Mouse (Mus musculus): ENCODE measurements at regions not wholly inside any gene's neighbourhood (a gene's known extent, or its start where the extent isn't known, plus 50 kb on each side); places are given as distances from the start of the nearest gene placed in this dataset.

GRCm38 (mm10) chr17:74134976-74135375, 87.3 kb upstream of the Srd5a2 start:
- TF ChIP-seq CTCF (IDR thresholded peaks at IDR 0.05; ENCODE audit: borderline replicate concordance, insufficient read depth, low read length) (peak; percentile 50; the same call in 1 of the 2 replicates), POLR2A (IDR thresholded peaks at IDR 0.05; ENCODE audit: low read depth, low read length) (no peak)

Data from embryonic fibroblast, embryonic 13.5 days (primary cell).